Mouse (Mus musculus) kidney, adult 2 months (tissue): Measurements from ENCODE around the gene Gm11273.

Experiments
- CTCF ChIP-seq: fragments of 200-500 bp; conservative IDR thresholded peaks from 2 replicates; pipeline ENCODE4 v1.5.1; 2011; ENCODE audit warnings: low read depth, mild to moderate bottlenecking, control low read depth, low read length, moderate library complexity, mixed read lengths; ENCODE audit not compliant: insufficient read depth, insufficient read length
- POLR2A ChIP-seq: fragments of 200-500 bp; IDR thresholded peaks from one replicate; pipeline ENCODE4 v1.6.1; 2011; ENCODE audit warnings: low read depth, low read length, control low read depth

GRCm38 (mm10) chr13:21530136-21530535, 28.9 kb upstream of the Gm11273 start:
- TF ChIP-seq POLR2A = no peak
- TF ChIP-seq CTCF = no peak
